Mouse (Mus musculus) T-cell, adult 66 days (primary cell): ENCODE results near the gene Minar1. TPM values are rescaled to one million over a fixed set of nuclear protein-coding genes. Genes with fewer than 3 reads are reported as not detected.

ENCODE experiments used
- total RNA-seq, 2 experiments: library from RNA; stranded (reverse); gene quantifications; 3 replicates in 1 of 2; 4 replicates in 1 of 2; pipeline ENCODE4 v1.2.4; 2023

Minar1 gene
- not detected for total RNA-seq

GRCm38 (mm10) chr9:89623006-89623760 is at the start of gene Minar1:
Minar1 (minus strand) TSS chr9:89623125.

Other genes with a start within 250 kb of the Minar1 start
- gene Tmed3, start 81.9 kb upstream of the Minar1 start, total RNA-seq = 10 to 100 TPM; 25.1 to 31.4 TPM
- not detected for gene Ankrd34c, start 115.3 kb upstream of the Minar1 start, total RNA-seq